Comparison of ENCODE assay signal across 9 mouse cellular contexts in the genomic region with DNA sequence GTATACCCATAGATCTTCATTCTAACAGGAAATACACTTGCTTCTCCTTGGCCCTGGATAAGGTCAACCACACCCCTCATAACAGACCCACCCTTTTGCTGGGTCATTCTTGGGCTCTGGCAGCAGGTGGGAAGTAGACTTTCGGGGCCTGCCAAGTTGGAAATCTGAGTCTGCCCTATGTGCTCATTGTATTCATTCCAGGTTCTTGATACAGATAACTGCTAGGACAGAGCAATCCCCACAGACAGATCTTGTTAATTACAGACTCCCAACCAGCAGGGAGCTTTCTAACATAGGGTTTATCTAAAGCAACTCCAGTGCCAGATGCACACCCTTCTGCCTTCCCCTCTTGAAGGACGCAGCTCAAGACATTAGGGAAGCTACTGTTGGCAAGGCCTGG. TPM values are rescaled to one million over a fixed set of nuclear protein-coding genes. Genes with fewer than 3 reads are reported as not detected.
DNase-seq lines count a peak whose midpoint lies in the region; ATAC-seq and TF ChIP-seq lines count a peak whose summit lies in the region.
"Had no signal": no experiment of that assay in that cellular context is flagged by ENCODE, and none has a peak within 500 bp of the region (broad histone marks: within the 10 kb centered on the region; RNA-seq: fewer than 3 reads in every experiment).

No protein-coding gene starts in this region.

- no peaks in the 10 kb centered on the region for H3K36me3 ChIP-seq in testis, adult 2 months (ENCODE audit: control insufficient read depth, insufficient read depth, low read length)
- no peaks in the 10 kb centered on the region for H3K36me3 ChIP-seq in intestine, embryonic 15.5 days
- no peaks in the 10 kb centered on the region for H3K36me3 ChIP-seq in hindbrain, embryonic 10.5 days

- no peak overlapping the region for H3K4me3 ChIP-seq in testis, adult 2 months (ENCODE audit: control insufficient read depth, low read depth, low read length)
- H3K4me3 ChIP-seq in intestine, embryonic 15.5 days (replicated peaks) = no peak overlapping the region
- no peak overlapping the region for H3K4me3 ChIP-seq in hindbrain, embryonic 10.5 days
- H3K4me3 ChIP-seq: limb, embryonic 15.5 days had no signal

- no peak overlapping the region for H3K4me2 ChIP-seq in intestine, embryonic 15.5 days (replicated peaks)
- H3K4me2 ChIP-seq: limb, embryonic 15.5 days had no signal

- TF ChIP-seq POLR2A in testis, adult 2 months (IDR thresholded peaks at IDR 0.05; ENCODE audit: control insufficient read depth, low read depth, low read length) = no peak

- ATAC-seq in cerebellum, adult (ENCODE audit: insufficient number of reproducible peaks, low FRiP score, low TSS enrichment) = 0 out of 2 replicates have a peak, but pooled peaks have one; percentile 15
- peak; percentile 77 for ATAC-seq in intestine, embryonic 15.5 days

- no peaks in the 10 kb centered on the region for H3K9me3 ChIP-seq in intestine, embryonic 15.5 days
- no peaks in the 10 kb centered on the region for H3K9me3 ChIP-seq in hindbrain, embryonic 10.5 days
- H3K9me3 ChIP-seq: limb, embryonic 15.5 days had no signal

- no peak for DNase-seq in cerebellum, postnatal 4 days (ENCODE audit: low spot score in 2 of 2)
- no peak for DNase-seq in testis, postnatal 10 days (ENCODE audit: low spot score)
- no peak for DNase-seq in frontal cortex, postnatal 10 days (ENCODE audit: low spot score in 2 of 2)
- DNase-seq in hindbrain, embryonic 10.5 days (ENCODE audit: low spot score) = no peak
- DNase-seq in thymus, postnatal 0 days (ENCODE audit: low spot score) = no peak

- no peak overlapping the region for H3K9ac ChIP-seq in intestine, embryonic 15.5 days
- H3K9ac ChIP-seq: limb, embryonic 15.5 days had no signal

- TF ChIP-seq CTCF in testis, adult 2 months (IDR thresholded peaks at IDR 0.05; ENCODE audit: control insufficient read depth, insufficient read depth, insufficient replicate concordance, low read depth, low read length) = no peak

- no peaks in the 10 kb centered on the region for H3K27me3 ChIP-seq in testis, adult 2 months (ENCODE audit: control insufficient read depth, insufficient read depth, low read length)
- H3K27me3 ChIP-seq in intestine, embryonic 15.5 days (replicated peaks) = no peaks in the 10 kb centered on the region
- H3K27me3 ChIP-seq in hindbrain, embryonic 10.5 days (ENCODE audit: insufficient read depth, poor library complexity, severe bottlenecking) = no peaks in the 10 kb centered on the region
- H3K27me3 ChIP-seq: limb, embryonic 15.5 days had no signal

- H3K27ac ChIP-seq in testis, adult 2 months (ENCODE audit: control insufficient read depth, insufficient read depth, low read depth, low read length) = peak overlapping the region; percentile 36; the same call in 1 of the 2 replicates
- H3K27ac ChIP-seq in intestine, embryonic 15.5 days = peak overlapping the region; percentile 40; the same call in 1 of the 2 replicates
- H3K27ac ChIP-seq in hindbrain, embryonic 10.5 days = no peak overlapping the region
- H3K27ac ChIP-seq: limb, embryonic 15.5 days had no signal

- WGBS in intestine, embryonic 15.5 days = 70% methylated on average over 2 of the region's 2 CpGs
- 81% methylated on average over 2 of the region's 2 CpGs for WGBS in hindbrain, embryonic 10.5 days

- H3K4me1 ChIP-seq in testis, adult 2 months (ENCODE audit: control insufficient read depth, insufficient read depth, low read length) = no peaks in the 10 kb centered on the region
- H3K4me1 ChIP-seq in intestine, embryonic 15.5 days (replicated peaks) = peaks cover 7% of the 10 kb centered on the region
- no peaks in the 10 kb centered on the region for H3K4me1 ChIP-seq in hindbrain, embryonic 10.5 days (replicated peaks)
- H3K4me1 ChIP-seq: limb, embryonic 15.5 days had no signal

RNA-seq across cellular contexts. Expression of gene Ndrg3, which starts 9.0 kb away (rescaled TPM):
- 344 and 368 TPM in 2 replicates for polyA plus RNA-seq in testis, adult 2 months (2012; rRNA removed)
- 41.7 and 42.9 TPM in 2 replicates for polyA plus RNA-seq in intestine, embryonic 15.5 days (2015; fragmentation: Nextera tagmentation; extraction: Ambion mirVana)
- polyA plus RNA-seq in hindbrain, embryonic 10.5 days (2016; fragmentation: Nextera tagmentation; extraction: Ambion mirVana) = 44.8 and 49.3 TPM in 2 replicates
- polyA plus RNA-seq in thymus, postnatal 0 days (2015; fragmentation: Nextera tagmentation; extraction: Ambion mirVana) = 125 and 141 TPM in 2 replicates

RNA-seq across cellular contexts. Expression of gene Dsn1, which starts 24.1 kb away (rescaled TPM):
- polyA plus RNA-seq in testis, adult 2 months (2012; rRNA removed) = 20.9 and 25.9 TPM in 2 replicates
- polyA plus RNA-seq in intestine, embryonic 15.5 days (2015; fragmentation: Nextera tagmentation; extraction: Ambion mirVana) = 28.3 and 29.4 TPM in 2 replicates
- polyA plus RNA-seq in hindbrain, embryonic 10.5 days (2016; fragmentation: Nextera tagmentation; extraction: Ambion mirVana) = 44.1 and 51.2 TPM in 2 replicates
- polyA plus RNA-seq in thymus, postnatal 0 days (2015; fragmentation: Nextera tagmentation; extraction: Ambion mirVana) = 30.9 and 31.3 TPM in 2 replicates
